Mouse (Mus musculus) limb, embryonic 12.5 days (tissue): ENCODE measurements around the gene Rab30. TPM values are rescaled to one million over a fixed set of nuclear protein-coding genes. Genes with fewer than 3 reads are reported as not detected.

Experiments used
- ATAC-seq: fragments of 200-750 bp; cut with Nextera tagmentation; 2 replicates; pipeline ENCODE4 v1.8.0; 2017; ENCODE audit warnings: low read depth, moderate TSS enrichment; ENCODE audit not compliant: insufficient number of reproducible peaks, insufficient read depth, low FRiP score, low TSS enrichment
- H3K27ac ChIP-seq: fragments of 300-500 bp; sonication (generic); 2 replicates; pipeline ENCODE4 v1.5.1; 2016; ENCODE audit warnings: mild to moderate bottlenecking, moderate library complexity
- H3K27me3 ChIP-seq: fragments of 300-500 bp; sonication (generic); 2 replicates; pipeline ENCODE4 v1.6.1; 2016; ENCODE audit warnings: mild to moderate bottlenecking, moderate library complexity
- H3K36me3 ChIP-seq: fragments of 300-500 bp; sonication (generic); 2 replicates; pipeline ENCODE4 v1.6.1; 2016; ENCODE audit warnings: mild to moderate bottlenecking, moderate library complexity
- H3K4me1 ChIP-seq: fragments of 300-500 bp; sonication (generic); replicated peaks from 2 replicates; pipeline ENCODE4 v1.6.1; 2016
- H3K4me2 ChIP-seq: fragments of 300-500 bp; sonication (generic); 2 replicates; pipeline ENCODE4 v1.6.1; 2016; ENCODE audit warnings: mild to moderate bottlenecking, moderate library complexity
- H3K4me3 ChIP-seq: fragments of 300-500 bp; sonication (generic); replicated peaks from 2 replicates; pipeline ENCODE4 v1.5.1; 2016; ENCODE audit warnings: mild to moderate bottlenecking
- H3K9ac ChIP-seq: fragments of 300-500 bp; sonication (generic); replicated peaks from 2 replicates; pipeline ENCODE4 v1.6.1; 2016; ENCODE audit warnings: mild to moderate bottlenecking, moderate library complexity
- H3K9me3 ChIP-seq: fragments of 300-500 bp; sonication (generic); 2 replicates; pipeline ENCODE4 v1.6.1; 2016; ENCODE audit warnings: mild to moderate bottlenecking, moderate library complexity
- WGBS: fragments of 180-500 bp; shearing (Covaris S2); methylation state at CpG from one replicate; pipeline ENCODE4 v1.1.7; 2016; 5-methylcytosine and 5-hydroxymethylcytosine counted together
- polyA plus RNA-seq: library from polyadenylated mRNA; unstranded; fragments of >200 nt; fragmentation: Nextera tagmentation; extraction: Ambion mirVana; gene quantifications from 2 replicates; pipeline ENCODE4 v1.2.1, GENCODE M21; 2016

Rab30 gene
- polyA plus RNA-seq, 1 experiment from 2014 or later, result 11.8 TPM

GRCm38 (mm10) chr7:92796813-92797212 lies 55.4 kb downstream of the Rab30 start:
- H3K9me3 ChIP-seq, result no peaks in the 10 kb centered on the region
- no peak overlapping the region for H3K9ac ChIP-seq
- H3K4me1 ChIP-seq, result no peaks in the 10 kb centered on the region
- WGBS, result 91% methylated on average over 8 of the region's 8 CpGs
- no peak for ATAC-seq
- no peaks in the 10 kb centered on the region for H3K36me3 ChIP-seq
- H3K4me3 ChIP-seq, result no peak overlapping the region
- H3K27ac ChIP-seq, result no peak overlapping the region
- no peak overlapping the region for H3K4me2 ChIP-seq
- no peaks in the 10 kb centered on the region for H3K27me3 ChIP-seq

- Histone ChIP-seq H3K4me3 (no peak overlapping the region), H3K27ac (no peak overlapping the region), H3K36me3 (no peaks in the 10 kb centered on the region), H3K4me2 (no peak overlapping the region), H3K9me3 (no peaks in the 10 kb centered on the region), H3K4me1 (no peaks in the 10 kb centered on the region), H3K9ac (no peak overlapping the region), H3K27me3 (no peaks in the 10 kb centered on the region)
- WGBS, result 81% methylated on average over 10 of the region's 10 CpGs
- ATAC-seq, result no peak
Measured at GRCm38 (mm10) chr7:92799665-92800595, 58.5 kb downstream of the Rab30 start.

DNA sequence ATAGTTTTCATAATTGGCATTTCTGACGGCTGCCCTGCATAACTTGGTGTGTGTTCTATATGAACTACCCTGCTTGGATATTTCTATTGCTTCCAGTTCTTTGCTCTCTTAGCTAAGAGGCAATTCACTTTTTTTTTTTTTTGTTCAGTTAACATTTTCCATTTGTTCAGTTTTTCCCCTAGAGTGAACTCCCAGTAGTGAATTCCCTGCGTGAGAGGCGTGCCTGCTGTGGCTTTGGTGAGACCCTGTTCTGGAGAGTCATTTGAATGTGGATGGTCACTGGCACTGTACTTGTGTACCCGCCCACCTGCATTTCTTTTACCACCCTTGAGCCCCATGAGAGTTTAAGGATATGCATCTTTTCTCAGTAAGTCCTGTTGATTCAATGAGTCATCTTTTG lies 60.8 kb downstream of the Rab30 start:
- H3K9me3 ChIP-seq, result no peaks in the 10 kb centered on the region
- no peak overlapping the region for H3K27ac ChIP-seq
- H3K4me2 ChIP-seq, result no peak overlapping the region
- H3K36me3 ChIP-seq, result no peaks in the 10 kb centered on the region
- peaks cover 6% of the 10 kb centered on the region for H3K4me1 ChIP-seq
- H3K9ac ChIP-seq, result no peak overlapping the region
- no peak overlapping the region for H3K4me3 ChIP-seq
- 78% methylated on average over 4 of the region's 4 CpGs for whole genome bisulfite sequencing
- no peak for ATAC-seq
- no peaks in the 10 kb centered on the region for H3K27me3 ChIP-seq

DNA sequence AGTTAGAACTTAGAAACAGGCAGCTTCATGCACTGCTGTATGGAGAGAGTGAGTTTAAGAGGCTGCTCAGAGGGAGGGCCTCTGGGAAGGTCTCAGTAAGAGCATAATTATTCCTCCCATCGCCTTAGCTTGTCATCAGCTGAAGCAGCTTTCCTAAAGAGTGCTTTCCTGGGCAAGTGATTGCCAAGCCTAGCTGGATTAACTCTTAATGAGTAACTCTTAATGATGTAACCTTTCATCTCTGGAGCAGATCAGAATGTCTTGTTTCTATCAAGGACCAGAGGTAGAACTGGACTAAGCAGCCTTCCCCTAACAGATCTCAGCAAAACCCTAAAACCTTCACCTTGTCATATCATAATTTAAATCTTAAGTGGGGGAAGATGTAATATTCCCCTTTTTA lies 61.8 kb downstream of the Rab30 start:
- 50% methylated on average over 1 of the region's 1 CpGs for WGBS
- no peak overlapping the region for H3K4me3 ChIP-seq

GRCm38 (mm10) chr7:92804919-92805668 lies 63.7 kb downstream of the Rab30 start:
- Histone ChIP-seq H3K4me2 (no peak overlapping the region), H3K27ac (no peak overlapping the region), H3K36me3 (no peaks in the 10 kb centered on the region), H3K9ac (no peak overlapping the region), H3K9me3 (no peaks in the 10 kb centered on the region), H3K4me3 (no peak overlapping the region), H3K4me1 (peaks cover 6% of the 10 kb centered on the region), H3K27me3 (no peaks in the 10 kb centered on the region)
- ATAC-seq, result no peak
- 88% methylated on average over 9 of the region's 9 CpGs for WGBS

More for the DNA sequence above, 61.8 kb downstream of the Rab30 start:
- Histone ChIP-seq H3K9ac (no peak overlapping the region), H3K27me3 (no peaks in the 10 kb centered on the region), H3K9me3 (no peaks in the 10 kb centered on the region), H3K4me2 (no peak overlapping the region), H3K27ac (no peak overlapping the region), H3K36me3 (no peaks in the 10 kb centered on the region), H3K4me1 (peaks cover 6% of the 10 kb centered on the region)
- ATAC-seq, result no peak

- 36% methylated on average over 15 of the region's 15 CpGs for WGBS
- Histone ChIP-seq H3K9me3 (no peaks in the 10 kb centered on the region), H3K4me3 (no peak overlapping the region), H3K9ac (no peak overlapping the region), H3K4me2 (no peak overlapping the region), H3K27ac (no peak overlapping the region), H3K36me3 (no peaks in the 10 kb centered on the region), H3K27me3 (no peaks in the 10 kb centered on the region), H3K4me1 (peaks cover 6% of the 10 kb centered on the region)
- no peak for ATAC-seq
Measured at GRCm38 (mm10) chr7:92806512-92807188, 65.2 kb downstream of the Rab30 start.

DNA sequence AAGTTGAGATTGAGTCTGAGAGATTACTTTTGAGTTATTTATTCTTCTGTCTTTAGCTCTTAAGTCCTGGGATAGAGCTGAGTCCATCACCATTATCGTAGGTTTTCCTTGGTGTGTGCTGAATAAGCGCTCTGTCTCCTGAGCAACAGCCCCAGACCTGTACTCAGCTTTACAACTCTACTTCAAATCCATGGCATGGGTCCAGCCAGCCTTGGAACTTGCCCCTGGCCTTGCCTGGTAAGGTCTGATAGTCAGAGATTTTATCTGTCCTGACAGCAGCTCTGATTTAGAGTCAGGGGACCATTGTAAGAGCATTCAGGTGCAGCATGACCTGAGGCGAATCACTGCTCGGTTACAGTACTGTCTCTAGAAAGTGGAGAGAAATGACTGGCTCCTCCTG lies 66.1 kb downstream of the Rab30 start:
- WGBS, result 74% methylated on average over 4 of the region's 4 CpGs
- Histone ChIP-seq H3K27ac (no peak overlapping the region), H3K27me3 (no peaks in the 10 kb centered on the region), H3K4me2 (no peak overlapping the region), H3K36me3 (no peaks in the 10 kb centered on the region), H3K4me1 (peaks cover 6% of the 10 kb centered on the region), H3K9ac (no peak overlapping the region), H3K9me3 (no peaks in the 10 kb centered on the region), H3K4me3 (no peak overlapping the region)
- no peak for ATAC-seq

GRCm38 (mm10) chr7:92811667-92812279 lies 70.4 kb downstream of the Rab30 start:
- no peaks in the 10 kb centered on the region for H3K27me3 ChIP-seq
- no peak overlapping the region for H3K4me3 ChIP-seq
- no peak overlapping the region for H3K9ac ChIP-seq
- H3K36me3 ChIP-seq, result no peaks in the 10 kb centered on the region
- no peak overlapping the region for H3K4me2 ChIP-seq
- 75% methylated on average over 7 of the region's 7 CpGs for WGBS
- no peak overlapping the region for H3K27ac ChIP-seq
- no peak for ATAC-seq
- H3K9me3 ChIP-seq, result no peaks in the 10 kb centered on the region
- H3K4me1 ChIP-seq, result peaks cover under 1% of the 10 kb centered on the region; the same call in 1 of the 2 replicates

GRCm38 (mm10) chr7:92817242-92817641 lies 75.8 kb downstream of the Rab30 start:
- no peak overlapping the region for H3K4me3 ChIP-seq
- 86% methylated on average over 2 of the region's 2 CpGs for WGBS
- no peaks in the 10 kb centered on the region for H3K9me3 ChIP-seq
- ATAC-seq, result no peak
- H3K9ac ChIP-seq, result no peak overlapping the region
- H3K27ac ChIP-seq, result no peak overlapping the region
- H3K4me2 ChIP-seq, result no peak overlapping the region
- H3K4me1 ChIP-seq, result peaks cover 5% of the 10 kb centered on the region
- no peaks in the 10 kb centered on the region for H3K27me3 ChIP-seq
- no peaks in the 10 kb centered on the region for H3K36me3 ChIP-seq

- Histone ChIP-seq H3K9ac (no peak overlapping the region), H3K27ac (no peak overlapping the region), H3K9me3 (no peaks in the 10 kb centered on the region), H3K4me3 (no peak overlapping the region), H3K36me3 (no peaks in the 10 kb centered on the region), H3K4me1 (peaks cover 9% of the 10 kb centered on the region), H3K4me2 (no peak overlapping the region), H3K27me3 (no peaks in the 10 kb centered on the region)
- 82% methylated on average over 9 of the region's 9 CpGs for WGBS
- no peak for ATAC-seq
Measured at GRCm38 (mm10) chr7:92817886-92818285, 76.5 kb downstream of the Rab30 start.

GRCm38 (mm10) chr7:92819656-92820055 lies 78.3 kb downstream of the Rab30 start:
- 81% methylated on average over 11 of the region's 11 CpGs for WGBS
- H3K9ac ChIP-seq, result no peak overlapping the region
- no peaks in the 10 kb centered on the region for H3K36me3 ChIP-seq
- no peak for ATAC-seq
- no peaks in the 10 kb centered on the region for H3K9me3 ChIP-seq
- H3K4me3 ChIP-seq, result no peak overlapping the region
- H3K27ac ChIP-seq, result no peak overlapping the region
- peaks cover 9% of the 10 kb centered on the region for H3K4me1 ChIP-seq
- no peak overlapping the region for H3K4me2 ChIP-seq
- no peaks in the 10 kb centered on the region for H3K27me3 ChIP-seq
